Mouse (Mus musculus) fat pad, adult 2 months (tissue): ENCODE results near the gene Dusp7.

ENCODE experiments used
- DNase-seq: peaks from one replicate; pipeline ENCODE4 v3.0.0-alpha.2; 2011; ENCODE audit warnings: low read depth, low spot score; ENCODE audit errors: extremely low read depth

Gene Dusp7

DNA sequence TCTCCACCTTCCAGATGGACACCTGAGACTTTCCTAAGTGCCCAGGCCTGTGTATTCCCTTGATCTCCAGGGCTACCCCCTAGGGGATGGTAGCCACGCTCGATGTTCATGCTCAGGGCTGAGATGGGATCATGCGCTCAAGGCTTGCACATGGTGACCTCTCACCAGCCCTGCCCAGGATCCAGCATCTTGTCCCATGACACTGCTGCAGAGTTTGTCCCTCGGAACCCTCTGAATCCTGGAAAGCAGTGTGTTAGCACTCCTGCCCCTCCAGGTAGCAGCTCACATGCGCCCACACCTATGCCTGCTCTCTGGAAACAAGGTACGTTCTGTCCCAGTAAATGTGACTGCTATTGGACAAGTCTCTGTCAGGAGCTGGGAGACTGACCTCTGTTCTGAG lies 13.6 kb upstream of the Dusp7 start:
- no peak for DNase-seq

DNA sequence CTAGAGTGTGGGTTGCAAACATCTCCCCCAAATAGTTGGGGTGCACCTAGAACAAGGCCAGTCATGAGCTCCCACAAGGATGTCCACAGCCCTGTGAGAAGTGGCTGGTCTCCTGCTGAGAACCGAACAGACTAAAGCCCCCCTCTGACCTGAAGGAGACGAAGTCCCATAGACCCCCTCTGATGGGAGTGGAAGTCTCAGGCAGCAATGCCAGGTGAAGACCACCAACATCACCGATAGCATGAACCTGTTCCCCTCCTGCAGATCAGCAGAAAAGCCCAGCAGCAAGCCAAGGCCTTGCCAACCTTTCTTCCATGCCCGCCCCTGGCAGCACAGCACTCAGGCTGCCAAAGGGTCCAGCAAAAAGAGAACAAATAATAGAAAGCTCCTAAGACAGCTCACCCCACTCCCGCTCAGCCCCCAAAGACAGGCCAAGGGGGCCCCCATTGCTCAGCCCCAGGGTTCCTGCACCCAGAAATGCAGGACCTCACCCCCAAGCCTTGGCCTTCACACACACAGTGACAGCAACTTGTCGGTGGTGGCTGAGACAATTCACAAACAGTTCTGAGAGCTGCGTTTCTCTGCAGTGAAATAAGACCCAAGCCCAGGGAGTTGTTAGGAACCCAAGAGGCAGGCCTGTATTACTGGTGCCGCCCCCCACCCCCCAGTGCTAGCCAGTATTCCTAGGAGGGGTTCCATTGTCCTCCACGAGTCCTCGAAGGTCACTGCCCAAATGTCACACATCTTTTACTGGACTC lies 13.0 kb upstream of the Dusp7 start:
- no peak for DNase-seq

DNA sequence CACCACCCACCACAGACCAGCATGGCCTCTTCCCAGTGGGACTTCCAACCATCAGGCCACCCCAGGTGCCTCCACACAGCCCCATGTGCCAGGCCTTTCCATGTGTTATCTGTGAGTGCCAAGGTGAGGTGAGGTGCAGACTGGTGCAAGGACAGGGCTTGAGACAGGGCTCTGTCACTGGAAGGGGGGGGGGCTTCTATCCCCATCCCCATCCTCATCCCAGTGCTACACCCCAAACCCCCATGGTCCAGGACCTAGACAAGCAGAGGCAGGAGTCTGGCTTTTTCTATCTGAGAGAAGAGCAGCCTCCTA lies 12.5 kb upstream of the Dusp7 start:
- DNase-seq = no peak

DNA sequence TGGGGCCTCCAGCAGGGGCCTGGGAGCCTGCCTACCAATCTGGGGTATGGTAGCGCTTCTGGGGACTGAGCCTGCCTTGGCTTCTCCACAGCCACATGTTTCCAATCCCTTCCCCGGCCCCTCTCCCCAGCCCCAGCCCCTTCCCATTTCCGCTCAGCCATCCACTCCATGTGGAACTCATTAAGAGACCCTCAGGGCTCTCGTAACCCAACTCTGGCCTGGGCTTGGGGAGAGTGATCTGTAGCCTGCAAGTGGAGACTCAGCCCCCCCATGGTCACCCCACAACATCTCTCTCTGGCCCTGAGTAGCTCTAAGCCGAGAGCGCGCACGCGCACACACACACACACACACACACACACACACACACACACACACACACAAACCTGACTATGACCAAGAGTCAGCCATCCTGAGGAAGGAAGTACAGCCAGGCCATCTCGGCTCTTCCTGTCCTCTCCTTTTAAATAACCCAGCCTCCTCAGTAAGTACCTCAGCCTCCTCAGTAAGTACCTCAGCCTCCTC lies 12.0 kb upstream of the Dusp7 start:
- DNase-seq = no peak

DNA sequence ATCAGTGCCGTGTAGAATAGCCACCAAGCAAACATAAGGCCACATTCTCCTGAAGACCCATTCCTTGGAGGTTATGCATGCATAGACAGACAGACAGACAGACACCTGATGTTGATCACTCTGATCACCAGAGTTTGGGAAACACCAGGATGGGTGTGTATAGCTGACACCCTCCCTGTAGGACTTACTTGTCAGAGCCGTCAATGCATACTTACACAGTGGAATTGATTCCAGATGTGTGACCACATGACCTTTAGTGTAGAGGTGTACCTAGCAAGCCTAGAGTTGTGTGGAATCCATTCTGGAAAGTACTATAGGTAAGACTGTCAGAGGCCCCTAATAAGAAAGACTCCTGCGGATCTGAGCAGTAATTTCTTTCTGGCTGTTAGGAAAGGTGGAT lies 11.3 kb upstream of the Dusp7 start:
- no peak for DNase-seq

DNA sequence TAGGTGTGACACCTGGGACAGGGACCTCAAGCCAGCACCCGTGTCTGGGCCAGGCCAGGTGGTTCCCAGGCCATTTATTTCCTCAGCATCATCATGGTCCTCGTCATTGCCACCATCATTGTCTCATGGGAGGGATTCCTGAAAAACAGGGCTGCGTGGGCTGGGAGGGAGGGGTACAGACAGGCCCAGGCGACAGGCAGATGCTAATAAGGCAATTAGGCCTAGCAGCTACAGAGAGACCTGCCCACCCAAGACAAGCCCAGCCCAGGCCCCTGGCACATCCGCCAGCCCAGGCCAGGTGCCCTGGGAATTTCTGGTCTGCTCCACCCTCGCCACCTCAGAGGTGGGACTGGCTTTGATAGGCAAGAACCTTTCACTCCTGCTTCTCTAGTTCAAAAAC lies 9.1 kb upstream of the Dusp7 start:
- DNase-seq = no peak

DNA sequence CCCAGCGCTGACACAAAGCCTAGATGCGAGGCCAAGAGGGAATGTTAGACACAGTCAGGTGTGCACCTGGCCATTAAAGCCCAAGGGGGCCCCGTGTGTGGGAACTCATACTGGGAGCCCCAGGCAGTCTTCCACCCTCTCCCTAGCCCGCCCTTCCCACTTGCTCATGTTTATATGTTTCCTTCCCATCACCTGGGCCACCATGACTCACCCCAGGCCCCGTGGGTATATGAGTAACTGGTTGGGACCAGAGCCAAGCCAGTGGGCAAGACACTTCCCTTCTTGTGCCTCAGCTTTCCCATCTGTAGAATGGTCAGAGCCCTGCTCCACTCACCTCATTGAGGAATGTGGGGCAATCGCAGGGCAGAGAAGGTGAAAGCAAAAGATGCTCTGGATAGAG lies 7.3 kb upstream of the Dusp7 start:
- no peak for DNase-seq

DNA sequence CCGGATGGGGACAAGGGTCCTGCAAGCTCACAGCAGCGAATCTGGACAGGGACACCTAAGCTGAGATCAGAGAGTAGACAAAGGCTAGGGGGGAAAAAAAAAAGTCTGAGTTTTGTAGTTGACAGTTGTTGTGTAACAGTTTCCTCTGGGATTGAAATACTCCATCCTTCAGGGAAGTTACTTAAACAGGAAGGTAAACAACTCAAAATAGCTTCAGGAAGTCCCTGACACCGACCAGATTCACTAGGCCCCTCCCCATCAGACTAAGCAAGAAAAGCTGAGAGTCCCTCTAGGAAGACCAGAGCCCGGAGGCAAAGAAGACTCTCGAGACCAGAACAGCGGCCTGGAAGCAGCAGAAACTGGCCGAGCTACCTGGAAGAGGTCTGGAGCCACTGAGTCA lies 3.1 kb upstream of the Dusp7 start:
- no peak for DNase-seq

DNA sequence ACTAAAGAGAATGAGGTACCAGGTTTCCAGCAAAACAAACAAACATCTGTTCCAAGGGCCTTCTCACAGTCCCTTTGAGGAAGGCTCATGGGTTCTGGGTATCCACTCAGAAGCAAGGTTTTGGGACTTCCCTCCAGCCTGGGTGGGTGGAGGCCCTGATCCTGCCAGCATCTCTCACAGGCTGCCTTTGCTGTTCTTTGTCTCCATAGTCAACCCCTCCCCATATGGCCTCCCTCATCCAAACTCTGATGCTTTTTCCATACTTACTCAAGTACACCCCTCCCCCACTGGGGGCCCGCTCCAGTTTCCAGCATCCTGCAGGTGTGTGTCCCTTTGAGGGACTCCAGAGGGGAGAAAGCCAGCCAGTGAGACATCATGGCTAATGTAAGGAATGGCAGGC lies 2.2 kb upstream of the Dusp7 start:
- no peak for DNase-seq

DNA sequence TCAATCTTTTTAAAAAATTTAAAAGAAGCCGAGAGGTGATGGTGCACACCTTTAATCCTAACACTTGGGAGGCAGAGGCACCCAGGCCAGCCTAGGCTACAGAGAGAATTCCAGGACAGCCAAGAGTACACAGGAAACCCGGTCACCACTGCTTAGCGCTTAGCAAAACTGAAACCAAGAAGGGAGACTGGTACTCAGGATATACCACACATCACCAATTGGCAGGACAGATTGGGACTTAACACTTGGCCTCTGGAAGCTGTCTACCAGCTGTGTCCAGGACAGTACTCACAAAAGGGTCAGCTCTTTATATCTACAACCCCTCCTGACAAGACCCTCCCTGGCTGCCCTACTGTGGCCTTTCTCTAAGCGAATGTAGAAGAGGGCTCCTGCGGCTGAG lies 1.4 kb upstream of the Dusp7 start:
- DNase-seq = no peak

DNA sequence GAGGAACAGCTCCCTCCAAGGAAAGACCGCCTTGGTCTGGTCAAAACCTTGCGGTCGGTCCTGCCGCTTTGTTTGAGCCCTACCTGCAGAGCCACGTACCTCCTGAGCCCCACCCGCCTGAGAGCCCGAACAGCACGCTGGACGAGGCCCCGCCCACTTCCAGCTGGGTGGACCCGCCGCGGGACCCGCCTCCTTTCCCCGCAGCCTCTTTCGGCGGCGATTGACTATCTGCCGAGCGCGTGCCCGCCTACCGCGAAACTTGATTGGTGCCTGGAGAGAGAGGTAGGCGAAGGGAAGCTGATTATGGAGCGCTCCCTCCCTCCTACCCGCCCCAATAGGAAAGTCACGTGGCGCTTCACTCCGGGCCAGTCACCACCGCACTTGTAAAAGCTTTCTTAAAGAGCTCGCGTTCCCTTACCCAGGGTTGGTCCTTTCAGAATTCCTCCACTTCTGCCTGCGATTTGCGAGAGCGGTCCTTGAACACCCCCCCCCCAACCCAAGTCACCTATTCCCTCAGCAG lies 780 bp upstream of the Dusp7 start:
- DNase-seq = peak; percentile 79

DNA sequence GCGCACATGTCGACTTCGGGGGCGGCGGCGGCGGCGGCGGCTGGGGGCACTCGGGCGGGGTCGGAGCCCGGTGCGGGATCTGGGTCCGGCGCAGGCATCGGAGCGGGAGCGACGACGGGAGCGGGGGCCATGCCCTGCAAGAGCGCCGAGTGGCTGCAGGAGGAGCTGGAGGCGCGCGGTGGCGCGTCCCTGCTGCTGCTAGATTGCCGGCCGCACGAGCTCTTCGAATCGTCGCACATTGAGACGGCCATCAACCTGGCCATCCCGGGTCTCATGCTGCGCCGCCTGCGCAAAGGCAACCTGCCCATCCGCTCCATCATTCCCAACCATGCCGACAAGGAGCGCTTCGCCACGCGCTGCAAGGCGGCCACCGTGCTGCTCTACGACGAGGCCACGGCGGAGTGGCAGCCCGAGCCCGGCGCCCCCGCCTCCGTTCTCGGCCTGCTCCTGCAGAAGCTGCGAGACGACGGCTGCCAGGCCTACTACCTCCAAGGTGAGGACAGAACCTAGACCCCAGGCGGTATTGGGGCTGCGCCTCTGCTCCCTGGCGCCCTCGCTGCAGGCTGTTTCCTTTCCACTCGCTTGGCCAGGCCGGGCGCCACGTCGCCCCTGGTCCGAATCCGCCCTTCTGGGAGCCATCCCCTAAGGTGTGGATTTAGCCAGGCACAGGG lies 534 bp downstream of the Dusp7 start:
- no peak for DNase-seq

DNA sequence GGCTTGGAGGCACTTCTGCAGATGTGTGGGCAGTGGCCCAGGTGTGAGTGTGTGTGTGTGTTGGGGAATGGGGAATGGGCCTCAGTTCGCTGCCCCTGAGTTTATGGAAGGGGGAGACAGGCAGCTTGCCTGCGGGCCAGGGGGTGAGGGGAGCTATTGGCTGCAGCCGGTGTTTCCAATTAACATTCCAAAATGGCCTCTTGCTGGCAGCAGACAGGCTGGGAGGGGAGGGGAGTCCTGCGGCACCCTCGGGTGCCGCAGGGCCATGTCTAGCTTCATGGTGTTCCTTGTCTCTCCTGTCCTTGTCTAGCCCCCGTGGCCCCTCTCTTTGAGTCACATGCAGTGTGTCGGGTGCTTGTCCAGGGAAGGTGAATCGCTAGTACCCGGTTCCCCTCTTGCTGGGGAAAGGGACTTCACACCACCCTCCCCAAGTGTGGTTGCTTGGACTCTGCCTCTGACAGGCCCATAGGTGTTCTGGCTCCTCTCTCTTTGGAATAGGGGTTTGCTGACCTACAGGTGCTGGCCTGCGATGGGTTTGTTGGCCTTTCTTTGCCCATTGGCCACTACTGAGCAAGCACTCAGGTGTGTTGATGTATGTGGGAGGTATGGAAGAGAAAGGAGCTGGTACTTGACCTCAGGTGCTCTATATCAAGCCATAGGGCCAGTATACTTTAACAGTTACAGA lies 1.5 kb downstream of the Dusp7 start:
- no peak for DNase-seq

DNA sequence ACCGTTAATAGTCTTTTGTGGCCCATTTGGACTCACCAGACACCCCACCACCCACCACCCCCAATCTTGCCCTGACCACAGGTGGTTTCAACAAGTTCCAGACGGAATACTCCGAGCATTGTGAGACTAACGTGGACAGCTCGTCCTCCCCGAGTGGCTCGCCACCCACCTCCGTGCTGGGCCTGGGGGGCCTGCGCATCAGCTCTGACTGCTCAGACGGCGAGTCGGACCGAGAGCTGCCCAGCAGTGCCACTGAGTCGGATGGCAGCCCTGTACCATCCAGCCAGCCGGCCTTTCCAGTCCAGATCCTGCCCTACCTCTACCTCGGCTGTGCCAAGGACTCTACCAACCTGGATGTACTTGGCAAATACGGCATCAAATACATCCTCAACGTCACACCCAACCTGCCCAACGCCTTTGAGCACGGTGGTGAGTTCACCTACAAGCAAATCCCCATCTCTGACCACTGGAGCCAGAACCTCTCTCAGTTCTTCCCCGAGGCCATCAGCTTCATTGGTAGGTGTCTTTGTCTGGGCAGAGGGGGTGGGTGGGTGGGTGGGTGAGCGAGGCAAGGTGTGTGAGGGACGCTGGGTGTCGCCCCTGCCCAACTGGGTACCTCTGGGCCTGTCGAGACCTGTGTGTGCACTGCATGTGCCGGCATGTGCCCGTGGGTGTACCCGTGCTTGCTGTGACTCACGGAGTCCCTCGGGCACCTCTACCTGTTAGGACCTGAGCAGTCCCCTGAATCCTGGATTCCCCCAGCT lies 2.4 kb downstream of the Dusp7 start:
- peak; percentile 77 for DNase-seq

DNA sequence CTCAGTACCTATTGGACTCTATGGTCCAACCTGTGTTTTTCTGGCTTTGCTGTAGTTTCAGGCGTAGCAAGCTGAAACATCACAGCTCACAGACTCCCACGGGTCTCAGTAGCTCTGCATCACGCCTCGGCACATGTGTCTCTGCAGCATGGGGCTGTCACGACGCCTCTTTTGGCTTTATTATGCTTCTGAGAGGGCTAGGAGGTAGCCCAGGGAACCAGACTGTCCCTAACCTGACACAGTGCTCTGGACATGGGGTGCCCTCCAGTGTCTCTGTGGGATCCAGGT lies 2.9 kb downstream of the Dusp7 start:
- no peak for DNase-seq

DNA sequence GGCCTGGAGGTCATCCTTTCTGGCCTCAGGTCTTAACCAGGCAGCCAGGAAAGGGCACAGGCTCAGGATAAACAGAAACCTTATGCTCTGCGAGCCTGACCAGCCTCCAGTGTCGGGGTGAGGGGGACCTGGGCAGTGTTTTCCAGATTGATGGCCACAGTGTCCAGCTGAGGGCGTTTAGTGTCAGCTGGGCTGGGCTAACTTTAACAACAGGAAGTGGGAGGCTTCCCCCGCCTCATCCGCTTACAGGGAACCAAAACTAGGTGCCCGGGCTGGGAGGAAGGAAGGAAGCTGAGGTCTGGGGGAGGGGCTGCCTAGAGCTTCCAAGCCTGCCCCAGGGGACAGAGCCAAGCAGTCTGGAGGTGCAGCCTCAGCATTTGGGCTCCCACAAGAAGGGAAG lies 3.3 kb downstream of the Dusp7 start:
- DNase-seq = no peak

DNA sequence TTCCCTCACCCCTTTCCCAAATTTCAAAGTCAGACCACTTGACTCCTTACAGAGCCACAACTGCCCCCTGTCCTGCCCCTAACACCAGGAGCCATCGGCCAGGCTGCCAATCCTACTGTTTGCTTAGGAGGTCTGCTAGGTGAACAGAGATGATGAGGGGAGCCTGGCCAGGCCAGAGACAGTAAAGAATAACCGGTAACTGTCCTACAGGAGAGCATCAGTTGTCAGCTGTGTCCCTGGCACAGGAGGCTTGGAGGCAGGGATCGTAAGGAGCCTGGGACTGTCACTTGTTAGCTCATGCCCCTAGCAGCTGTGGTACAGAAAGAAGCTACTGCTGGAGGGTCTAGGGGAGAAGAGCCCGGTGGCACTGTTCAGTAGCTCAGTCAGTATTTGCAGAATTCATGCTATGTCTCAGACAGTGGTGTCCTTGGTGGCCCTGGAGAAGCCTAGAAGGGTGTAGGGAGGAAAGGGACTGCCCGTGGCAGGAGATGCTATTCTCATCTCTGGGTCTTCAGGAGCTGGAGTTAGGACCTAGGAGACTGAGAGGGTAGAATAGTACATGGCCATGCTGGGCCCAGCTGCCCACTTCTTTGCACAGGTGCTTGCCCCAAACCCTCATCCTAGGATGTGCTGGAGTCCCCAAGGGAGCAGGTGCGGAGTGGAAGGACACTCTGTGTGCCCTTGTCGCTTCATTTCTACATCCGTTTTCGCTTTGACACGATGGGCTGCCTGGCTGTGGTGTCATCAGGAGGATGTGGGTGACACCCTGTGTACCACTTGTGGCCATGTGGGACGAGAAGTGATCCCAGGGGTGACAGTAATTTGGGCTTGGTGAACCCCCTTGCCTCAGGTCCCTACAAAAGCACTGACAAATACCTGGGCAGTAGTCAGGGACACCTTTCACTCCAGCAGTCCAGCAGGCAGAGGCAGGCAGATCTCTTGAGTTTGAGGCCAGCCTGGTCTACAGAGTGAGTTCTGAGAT lies 4.3 kb downstream of the Dusp7 start:
- DNase-seq = no peak

DNA sequence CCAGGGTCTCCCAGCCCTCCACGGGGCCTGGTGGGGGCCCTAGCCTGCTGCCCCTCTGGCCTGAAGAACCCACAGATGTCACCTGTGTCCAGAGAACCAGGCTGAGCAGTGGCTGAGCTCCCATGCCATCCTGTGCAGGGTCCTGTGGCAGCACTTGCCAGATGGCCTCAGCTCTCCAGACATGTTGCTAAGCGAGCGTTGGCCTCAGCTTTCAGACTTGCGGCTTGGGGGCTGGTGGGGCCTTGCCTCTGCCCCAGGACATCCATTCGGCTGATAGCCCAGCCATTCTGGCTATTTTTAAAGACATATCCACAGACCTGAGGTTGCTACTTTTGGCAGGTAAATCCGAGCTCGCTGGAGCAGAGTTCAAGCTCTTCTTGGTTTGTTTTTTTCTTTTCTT lies 5.5 kb downstream of the Dusp7 start:
- no peak for DNase-seq

DNA sequence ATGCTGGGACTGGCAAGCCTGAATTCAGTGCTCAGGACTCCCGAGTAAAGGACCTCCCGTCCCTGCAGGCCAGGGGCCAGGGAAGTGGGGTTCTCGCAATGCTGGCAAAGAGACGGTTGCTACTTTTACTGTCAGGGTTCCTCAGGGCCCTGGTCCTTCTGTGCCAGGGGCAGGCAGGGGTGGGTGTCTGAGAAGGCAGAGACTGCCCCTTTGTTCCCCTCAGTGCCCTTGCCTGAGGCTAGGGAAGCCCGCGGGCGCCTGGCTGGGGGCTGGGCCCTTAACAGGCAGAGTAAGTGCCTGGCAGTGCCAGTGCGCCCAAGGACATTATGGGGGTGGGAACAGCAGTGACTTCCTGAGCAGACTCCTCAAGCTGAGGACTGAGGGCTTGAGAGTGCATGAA lies 8.8 kb downstream of the Dusp7 start:
- DNase-seq = no peak

DNA sequence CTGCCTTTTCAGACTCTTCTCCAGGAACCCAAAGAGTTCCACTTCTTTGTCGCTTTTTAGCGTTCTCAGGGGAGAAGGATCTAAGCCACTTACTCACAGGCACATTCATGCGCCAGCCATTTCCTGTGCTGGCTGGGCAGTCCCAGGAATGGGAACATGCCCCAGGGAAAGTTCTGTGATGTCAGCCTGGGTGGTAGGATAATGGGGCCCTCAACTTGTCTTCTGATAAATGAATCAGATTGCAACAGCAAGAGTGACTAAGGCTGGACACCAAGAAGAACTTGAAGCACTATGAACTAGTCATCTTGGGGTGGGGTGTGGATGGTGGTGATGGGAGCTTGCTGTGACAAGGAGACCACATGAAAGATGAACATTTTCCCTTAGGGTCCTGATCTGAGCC lies 9.6 kb downstream of the Dusp7 start:
- DNase-seq = no peak
